Mouse (Mus musculus) neutrophil, adult 59 days (primary cell): ENCODE results near the gene A4galt. TPM values are rescaled to one million over a fixed set of nuclear protein-coding genes. Genes with fewer than 3 reads are reported as not detected.

Experiments used
- total RNA-seq, 2 experiments: library from RNA; stranded (reverse); gene quantifications; 1 replicate in 1 of 2; 2 replicates in 1 of 2; pipeline ENCODE4 v1.2.4; 2023

Gene A4galt
- total RNA-seq: under 1 TPM in 1 of 2 experiments, not detected in 1; 0.18 TPM

GRCm38 (mm10) chr15:83251176-83252004, at the start of gene A4galt:
Gene A4galt (minus strand): TSS chr15:83251774.

Other genes with a start within 250 kb of the A4galt start
- 100 to 1,000 TPM; 442 to 445 TPM for gene Nfam1, start 218.5 kb downstream of the A4galt start, total RNA-seq
- 10 to 100 TPM; 13.9 to 26.2 TPM for gene Serhl, start 162.3 kb downstream of the A4galt start, total RNA-seq
- 10 to 100 TPM; 42.4 to 46.3 TPM for gene Rrp7a, start 129.0 kb downstream of the A4galt start, total RNA-seq
- gene Poldip3, start 102.4 kb downstream of the A4galt start, total RNA-seq: 100 to 1,000 TPM; 142 to 154 TPM
- gene Cyb5r3, start 79.2 kb downstream of the A4galt start, total RNA-seq: 10 to 100 TPM; 42.3 to 43.2 TPM
- gene Arfgap3, start 98.5 kb upstream of the A4galt start, total RNA-seq: 10 to 100 TPM; 11.7 to 15.7 TPM
- gene Pacsin2, start 212.8 kb upstream of the A4galt start, total RNA-seq: 100 to 1,000 TPM; 112 to 116 TPM